Mouse (Mus musculus): ENCODE data around the gene Golph3l. TPM values are rescaled to one million over a fixed set of nuclear protein-coding genes. Genes with fewer than 3 reads are reported as not detected.

Gene Golph3l
- polyA plus RNA-seq, 1 experiment from 2014 or later, result 24.1 TPM

DNA sequence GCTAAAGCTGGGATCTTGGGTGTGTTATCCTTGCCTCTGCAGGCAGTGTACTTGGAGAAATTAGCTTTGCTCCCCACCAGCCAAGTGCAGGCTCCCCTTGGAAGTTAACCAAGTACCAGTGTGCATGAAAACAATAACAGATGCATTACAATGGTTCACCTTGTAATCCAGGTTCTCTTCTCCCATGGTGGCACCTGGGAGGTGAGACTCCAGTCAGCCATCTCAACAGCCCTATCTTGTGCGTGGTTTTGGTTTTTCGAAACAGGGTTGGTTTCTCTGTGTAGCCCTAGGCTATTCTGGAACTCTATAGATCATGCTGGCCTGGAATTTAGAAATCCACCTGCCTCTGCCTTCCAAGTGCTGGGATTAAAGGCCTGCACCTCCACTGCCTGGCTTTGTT lies 74.8 kb downstream of the Golph3l start:
- Histone ChIP-seq H3K36me3 (ENCODE audit: control insufficient read depth, insufficient read depth, low read length) (peaks cover 14% of the 10 kb centered on the region), H3K4me3 (ENCODE audit: low read depth, low read length) (no peak overlapping the region), H3K4me2 (replicated peaks; ENCODE audit: low read depth) (no peak overlapping the region; the same call in 1 of the 2 replicates), H3K9me3 (ENCODE audit: control insufficient read depth, low read length) (no peaks in the 10 kb centered on the region), H3K9ac (ENCODE audit: low read length) (no peak overlapping the region), H3K4me1 (replicated peaks; ENCODE audit: control insufficient read depth, insufficient read depth) (peaks cover 18% of the 10 kb centered on the region; the same call in 1 of the 2 replicates), H3K27ac (replicated peaks) (peak overlapping the region; percentile 63), H3K27me3 (ENCODE audit: control insufficient read depth, insufficient read depth, low read length) (no peaks in the 10 kb centered on the region)
- WGBS, result 64% methylated on average over 2 of the region's 2 CpGs
- ATAC-seq (ENCODE audit: low FRiP score, low TSS enrichment) (no peak), DNase-seq (ENCODE audit: low spot score) (no peak)
- TF ChIP-seq EP300 (optimal IDR thresholded peaks at IDR 0.05), result no peak
- TF ChIP-seq CTCF (IDR thresholded peaks at IDR 0.05; ENCODE audit: low read depth), result no peak

- H3K4me2 ChIP-seq (replicated peaks; ENCODE audit: low read depth), result no peak overlapping the region
- H3K4me3 ChIP-seq (ENCODE audit: low read depth, low read length), result no peak overlapping the region
- TF ChIP-seq CTCF (IDR thresholded peaks at IDR 0.05; ENCODE audit: low read depth) (no peak), EP300 (optimal IDR thresholded peaks at IDR 0.05) (no peak)
- peaks cover 22% of the 10 kb centered on the region; the same call in 1 of the 2 replicates for H3K4me1 ChIP-seq (replicated peaks; ENCODE audit: control insufficient read depth, insufficient read depth)
- no peaks in the 10 kb centered on the region for H3K9me3 ChIP-seq (ENCODE audit: control insufficient read depth, low read length)
- H3K9ac ChIP-seq (ENCODE audit: low read length), result no peak overlapping the region
- H3K27ac ChIP-seq (replicated peaks), result peak overlapping the region; percentile 70
- 0 out of 2 replicates have a peak, but pooled peaks have one; percentile 1 for ATAC-seq (ENCODE audit: low FRiP score, low TSS enrichment)
- H3K27me3 ChIP-seq (ENCODE audit: control insufficient read depth, insufficient read depth, low read length), result no peaks in the 10 kb centered on the region
- H3K36me3 ChIP-seq (ENCODE audit: control insufficient read depth, insufficient read depth, low read length), result peaks cover 14% of the 10 kb centered on the region
- 70% methylated on average over 3 of the region's 3 CpGs for WGBS
- DNase-seq (ENCODE audit: low spot score), result no peak
Measured at GRCm38 (mm10) chr3:95663969-95664608, 75.4 kb downstream of the Golph3l start.

- Histone ChIP-seq H3K9me3 (ENCODE audit: control insufficient read depth, low read length) (no peaks in the 10 kb centered on the region), H3K4me2 (replicated peaks; ENCODE audit: low read depth) (no peak overlapping the region), H3K36me3 (ENCODE audit: control insufficient read depth, insufficient read depth, low read length) (peaks cover 14% of the 10 kb centered on the region), H3K9ac (ENCODE audit: low read length) (no peak overlapping the region), H3K27me3 (ENCODE audit: control insufficient read depth, insufficient read depth, low read length) (no peaks in the 10 kb centered on the region), H3K4me1 (replicated peaks; ENCODE audit: control insufficient read depth, insufficient read depth) (peaks cover 22% of the 10 kb centered on the region; the same call in 1 of the 2 replicates), H3K27ac (replicated peaks) (peak overlapping the region; percentile 70), H3K4me3 (ENCODE audit: low read depth, low read length) (no peak overlapping the region)
- TF ChIP-seq EP300 (optimal IDR thresholded peaks at IDR 0.05) (no peak), CTCF (IDR thresholded peaks at IDR 0.05; ENCODE audit: low read depth) (no peak)
- DNase-seq (ENCODE audit: low spot score) (no peak), ATAC-seq (ENCODE audit: low FRiP score, low TSS enrichment) (no peak)
- 90% methylated on average over 4 of the region's 4 CpGs for WGBS
Measured at GRCm38 (mm10) chr3:95664940-95665352, 76.2 kb downstream of the Golph3l start.

DNA sequence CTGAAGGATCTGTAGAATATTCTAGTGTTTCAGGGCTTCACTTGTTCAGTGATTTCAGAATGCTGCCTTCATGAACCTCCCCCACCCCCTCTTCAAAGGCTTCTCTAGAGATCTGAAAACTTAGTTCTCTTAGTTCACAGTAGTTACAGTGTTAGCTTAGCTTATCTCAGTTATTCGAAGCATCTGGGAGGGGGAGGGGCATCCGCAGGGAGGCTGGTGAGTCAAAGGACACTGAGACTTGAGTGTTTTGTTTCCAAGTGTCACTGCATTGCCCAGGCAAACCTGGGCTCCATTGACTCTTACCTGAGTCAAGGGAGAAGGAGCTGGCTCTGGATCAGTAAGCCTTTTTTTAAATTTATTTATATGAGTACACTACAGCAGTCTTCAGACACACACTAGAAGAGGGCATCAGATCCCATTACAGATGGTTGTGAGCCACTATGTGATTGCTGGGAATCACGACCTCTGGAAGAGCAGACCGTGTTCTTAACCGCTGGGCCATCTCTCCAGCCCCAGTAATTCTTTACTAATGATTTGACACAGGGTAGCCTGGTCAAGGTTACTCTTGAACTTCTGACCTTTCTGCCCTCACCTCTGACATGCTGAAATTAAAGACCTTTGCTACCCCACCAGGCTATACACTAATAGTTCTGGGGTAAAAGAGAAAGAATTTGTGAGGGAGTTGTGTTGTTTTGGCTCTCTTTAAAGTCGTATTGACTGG lies 77.5 kb downstream of the Golph3l start:
- 16% methylated on average over 6 of the region's 6 CpGs for WGBS
- peak; percentile 86 for DNase-seq (ENCODE audit: low spot score)
- H3K9me3 ChIP-seq (ENCODE audit: control insufficient read depth, low read length), result no peaks in the 10 kb centered on the region
- H3K4me2 ChIP-seq (replicated peaks; ENCODE audit: low read depth), result no peak overlapping the region
- no peak overlapping the region for H3K9ac ChIP-seq (ENCODE audit: low read length)
- peaks cover 7% of the 10 kb centered on the region; the same call in 1 of the 2 replicates for H3K36me3 ChIP-seq (ENCODE audit: control insufficient read depth, insufficient read depth, low read length)
- peak; percentile 49 for ATAC-seq (ENCODE audit: low FRiP score, low TSS enrichment)
- H3K27me3 ChIP-seq (ENCODE audit: control insufficient read depth, insufficient read depth, low read length), result no peaks in the 10 kb centered on the region
- no peak for TF ChIP-seq CTCF (IDR thresholded peaks at IDR 0.05; ENCODE audit: low read depth)
- no peak for TF ChIP-seq EP300 (optimal IDR thresholded peaks at IDR 0.05)
- H3K4me1 ChIP-seq (replicated peaks; ENCODE audit: control insufficient read depth, insufficient read depth), result peaks cover 18% of the 10 kb centered on the region; the same call in 1 of the 2 replicates
- no peak overlapping the region for H3K4me3 ChIP-seq (ENCODE audit: low read depth, low read length)
- peak overlapping the region; percentile 94 for H3K27ac ChIP-seq (replicated peaks)

DNA sequence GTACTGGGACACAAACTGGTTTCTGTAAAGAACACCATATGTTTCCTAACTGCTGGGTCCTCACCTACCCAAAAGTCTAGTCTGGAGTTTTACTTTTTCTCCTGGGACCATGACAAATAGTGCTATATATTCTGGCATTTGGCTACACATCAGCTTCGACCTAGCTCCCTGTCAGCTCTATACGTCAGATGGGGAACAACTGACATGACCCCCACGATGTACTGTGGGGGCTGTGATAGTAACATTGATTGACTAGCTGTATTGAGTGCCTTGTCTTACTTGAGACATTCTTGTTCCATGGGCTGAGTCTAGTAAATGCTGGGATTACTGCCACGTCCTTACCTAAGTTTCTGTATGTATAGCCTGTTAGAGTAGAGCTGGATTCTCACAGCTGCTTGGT lies 78.8 kb downstream of the Golph3l start:
- 18% methylated on average over 4 of the region's 4 CpGs for WGBS
- peak overlapping the region; percentile 38 for H3K9ac ChIP-seq (ENCODE audit: low read length)

More for the DNA sequence above, 78.8 kb downstream of the Golph3l start:
- H3K4me3 ChIP-seq (ENCODE audit: low read depth, low read length), result no peak overlapping the region
- H3K4me2 ChIP-seq (replicated peaks; ENCODE audit: low read depth), result peak overlapping the region; percentile 15; the same call in 1 of the 2 replicates
- no peak for TF ChIP-seq EP300 (optimal IDR thresholded peaks at IDR 0.05)
- no peak for TF ChIP-seq CTCF (IDR thresholded peaks at IDR 0.05; ENCODE audit: low read depth)
- H3K9me3 ChIP-seq (ENCODE audit: control insufficient read depth, low read length), result no peaks in the 10 kb centered on the region
- DNase-seq (ENCODE audit: low spot score), result no peak
- H3K4me1 ChIP-seq (replicated peaks; ENCODE audit: control insufficient read depth, insufficient read depth), result peaks cover 21% of the 10 kb centered on the region
- H3K27ac ChIP-seq (replicated peaks), result peak overlapping the region; percentile 94
- no peaks in the 10 kb centered on the region for H3K27me3 ChIP-seq (ENCODE audit: control insufficient read depth, insufficient read depth, low read length)
- H3K36me3 ChIP-seq (ENCODE audit: control insufficient read depth, insufficient read depth, low read length), result peaks cover 4% of the 10 kb centered on the region; the same call in 1 of the 2 replicates
- peak; percentile 17 for ATAC-seq (ENCODE audit: low FRiP score, low TSS enrichment)

All from stomach, postnatal 0 days (tissue).